Mouse (Mus musculus) lung, adult 2 months (tissue): ENCODE data around the gene Cacybp.

Source experiments
- CTCF ChIP-seq: fragments of 200-500 bp; IDR thresholded peaks from 2 replicates; pipeline ENCODE4 v1.5.1; 2011; ENCODE audit warnings: mild to moderate bottlenecking, low read length, control low read depth; ENCODE audit not compliant: insufficient read depth
- POLR2A ChIP-seq: fragments of 200-500 bp; IDR thresholded peaks from 2 replicates; pipeline ENCODE4 v1.6.1; 2011; ENCODE audit warnings: low read depth, mild to moderate bottlenecking, control low read depth, low read length, borderline replicate concordance; ENCODE audit errors: extremely low read depth

- TF ChIP-seq CTCF = no peak
- no peak for TF ChIP-seq POLR2A
Measured at GRCm38 (mm10) chr1:160181216-160181615, 31.5 kb downstream of the Cacybp start.
